Mouse (Mus musculus) forebrain, embryonic 13.5 days (tissue): ENCODE results near the gene Ncbp2. TPM values are rescaled to one million over a fixed set of nuclear protein-coding genes. Genes with fewer than 3 reads are reported as not detected.
A peak's percentile ranks its signal among the peaks of the same experiment; 100 is the strongest.

ENCODE experiments used
- ATAC-seq: fragments of 200-750 bp; cut with Nextera tagmentation; 2 replicates; pipeline ENCODE4 v1.8.0; 2017
- H3K27ac ChIP-seq: fragments of 300-500 bp; sonication (generic); 2 replicates; pipeline ENCODE4 v1.5.1; 2015; ENCODE audit warnings: inconsistent platforms, mild to moderate bottlenecking, moderate library complexity
- H3K27me3 ChIP-seq: fragments of 300-500 bp; sonication (generic); 2 replicates; pipeline ENCODE4 v1.6.1; 2015; ENCODE audit warnings: mild to moderate bottlenecking, inconsistent platforms
- H3K36me3 ChIP-seq: fragments of 300-500 bp; sonication (generic); 2 replicates; pipeline ENCODE4 v1.6.1; 2015; ENCODE audit warnings: mild to moderate bottlenecking, inconsistent platforms; ENCODE audit not compliant: poor library complexity, severe bottlenecking
- H3K4me1 ChIP-seq: fragments of 300-500 bp; sonication (generic); 2 replicates; pipeline ENCODE4 v1.6.1; 2015; ENCODE audit warnings: inconsistent platforms
- H3K4me2 ChIP-seq: fragments of 300-500 bp; sonication (generic); 2 replicates; pipeline ENCODE4 v1.6.1; 2015; ENCODE audit warnings: inconsistent platforms, mild to moderate bottlenecking, moderate library complexity
- H3K4me3 ChIP-seq: fragments of 300-500 bp; sonication (generic); 2 replicates; pipeline ENCODE4 v1.5.1; 2015; ENCODE audit warnings: mild to moderate bottlenecking, inconsistent platforms
- H3K9ac ChIP-seq: fragments of 300-500 bp; sonication (generic); 2 replicates; pipeline ENCODE4 v1.6.1; 2015; ENCODE audit warnings: mild to moderate bottlenecking, inconsistent platforms
- H3K9me3 ChIP-seq: fragments of 300-500 bp; sonication (generic); replicated peaks from 2 replicates; pipeline ENCODE4 v1.6.1; 2016; ENCODE audit warnings: inconsistent platforms
- WGBS: fragments of 180-500 bp; shearing (Covaris S2); methylation state at CpG from one replicate; pipeline ENCODE4 v1.1.7; 2015; 5-methylcytosine and 5-hydroxymethylcytosine counted together
- polyA plus RNA-seq: library from polyadenylated mRNA; unstranded; fragments of >200 nt; fragmentation: Nextera tagmentation; extraction: Ambion mirVana; gene quantifications from 2 replicates; pipeline ENCODE4 v1.2.1, GENCODE M21; 2015

Ncbp2 gene
- 121 TPM in 2 replicates for polyA plus RNA-seq

GRCm38 (mm10) chr16:31948345-31948774, at the start of gene Ncbp2, which contains the start of gene 0610012G03Rik:
Gene Ncbp2 (plus strand): TSS chr16:31948513.
Gene 0610012G03Rik (minus strand): TSS chr16:31948494.
- Histone ChIP-seq H3K4me2 (peak within 1 kb of the TSS; percentile 91), H3K9ac (peak within 1 kb of the TSS; percentile 90), H3K36me3 (peaks cover 33% of the 10 kb centered on the region), H3K27ac (peak within 1 kb of the TSS; percentile 91), H3K4me3 (peak within 1 kb of the TSS; percentile 94), H3K9me3 (no peaks in the 10 kb centered on the region), H3K4me1 (peaks cover 50% of the 10 kb centered on the region), H3K27me3 (no peaks in the 10 kb centered on the region)
- under 1% methylated on average over 52 of the region's 55 CpGs for WGBS
- ATAC-seq = peak; percentile 96

DNA sequence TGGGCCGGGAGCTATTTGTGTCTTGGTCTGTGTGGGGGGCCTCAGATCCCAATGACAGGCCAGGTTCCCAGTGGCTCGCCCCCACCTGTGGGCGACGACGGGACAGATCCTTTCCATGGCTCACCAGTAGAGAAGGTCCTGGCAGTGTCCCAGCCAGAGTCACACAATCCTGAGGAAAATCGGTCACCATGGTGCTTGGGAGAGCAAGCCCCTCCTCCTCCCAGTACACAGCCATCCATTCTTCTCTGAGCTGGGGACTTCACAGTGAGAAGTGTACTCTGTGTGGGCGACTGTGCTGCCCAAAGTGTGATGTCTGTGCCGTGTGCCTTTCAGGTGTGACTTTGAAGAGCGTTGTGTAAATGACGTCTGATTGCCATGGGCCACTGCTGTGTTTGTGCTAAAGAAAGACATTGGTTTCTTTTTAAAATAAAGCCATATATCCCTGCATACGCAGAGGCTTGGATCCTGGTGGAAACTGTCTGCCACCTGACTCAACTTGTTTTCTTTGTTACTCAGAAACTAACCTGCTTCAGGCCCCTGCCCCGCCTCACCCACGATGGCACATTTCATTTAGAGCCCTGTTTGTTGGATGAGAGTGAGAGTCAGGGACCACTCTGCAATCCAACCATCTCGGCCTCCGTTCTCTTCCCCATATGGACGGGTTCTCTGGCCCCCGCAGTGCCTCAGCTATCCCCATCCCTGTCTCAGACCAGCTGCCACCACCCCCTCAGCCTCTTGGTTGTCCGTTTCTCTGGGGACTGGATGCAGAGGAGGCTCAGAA, 49.6 kb upstream of the Ncbp2 start:
- H3K27me3 ChIP-seq = no peaks in the 10 kb centered on the region

GRCm38 (mm10) chr16:31901886-31902285, 46.4 kb upstream of the Ncbp2 start:
- WGBS = 93% methylated on average over 1 of the region's 1 CpGs
- H3K36me3 ChIP-seq = no peaks in the 10 kb centered on the region
- H3K4me1 ChIP-seq = peaks cover 30% of the 10 kb centered on the region
- H3K4me3 ChIP-seq = no peak overlapping the region
- no peak overlapping the region for H3K27ac ChIP-seq
- H3K9ac ChIP-seq = no peak overlapping the region
- no peaks in the 10 kb centered on the region for H3K27me3 ChIP-seq
- no peak overlapping the region for H3K4me2 ChIP-seq
- ATAC-seq = no peak
- H3K9me3 ChIP-seq = no peaks in the 10 kb centered on the region

More for the DNA sequence above, 49.6 kb upstream of the Ncbp2 start:
- peak; percentile 68 for ATAC-seq
- Histone ChIP-seq H3K27ac (0 out of 2 replicates have a peak overlapping the region, but pooled peaks have one; percentile 12), H3K9ac (no peak overlapping the region), H3K4me1 (peaks cover 22% of the 10 kb centered on the region), H3K4me2 (no peak overlapping the region), H3K9me3 (no peaks in the 10 kb centered on the region), H3K4me3 (no peak overlapping the region), H3K36me3 (no peaks in the 10 kb centered on the region)
- WGBS = 78% methylated on average over 18 of the region's 18 CpGs

DNA sequence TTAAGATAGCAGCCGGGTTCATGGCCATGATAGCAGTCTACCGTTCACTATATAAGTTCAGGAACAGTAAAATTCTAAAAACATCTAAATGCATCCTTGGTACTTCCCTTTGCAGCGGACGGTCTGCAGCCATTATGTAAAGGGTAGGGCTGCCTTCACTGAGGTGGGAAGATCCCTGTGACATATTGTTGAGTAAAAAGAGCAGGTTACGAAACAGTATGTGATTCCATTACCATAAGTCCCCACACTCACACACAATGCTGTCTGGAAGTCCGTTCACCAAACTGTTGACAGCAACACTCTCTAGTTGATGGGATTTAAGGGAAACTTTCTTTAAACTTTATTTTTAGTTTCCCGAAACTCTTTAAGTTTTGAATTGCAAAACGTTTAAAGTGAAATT, 45.1 kb upstream of the Ncbp2 start:
- H3K4me2 ChIP-seq = no peak overlapping the region
- H3K9ac ChIP-seq = no peak overlapping the region
- no peak for ATAC-seq
- H3K4me3 ChIP-seq = no peak overlapping the region
- no peak overlapping the region for H3K27ac ChIP-seq
- no peaks in the 10 kb centered on the region for H3K9me3 ChIP-seq
- WGBS = 89% methylated on average over 8 of the region's 8 CpGs
- no peaks in the 10 kb centered on the region for H3K36me3 ChIP-seq
- H3K27me3 ChIP-seq = no peaks in the 10 kb centered on the region
- peaks cover 21% of the 10 kb centered on the region; the same call in 1 of the 2 replicates for H3K4me1 ChIP-seq

- no peaks in the 10 kb centered on the region for H3K9me3 ChIP-seq
- H3K36me3 ChIP-seq = no peaks in the 10 kb centered on the region
- no peak for ATAC-seq
- no peak overlapping the region for H3K4me3 ChIP-seq
- no peaks in the 10 kb centered on the region for H3K27me3 ChIP-seq
- no peak overlapping the region for H3K4me2 ChIP-seq
- H3K27ac ChIP-seq = no peak overlapping the region
- no peak overlapping the region for H3K9ac ChIP-seq
- 0 out of 2 replicates have a peak, but pooled peaks cover 13% of the 10 kb centered on the region for H3K4me1 ChIP-seq
- 81% methylated on average over 4 of the region's 4 CpGs for whole genome bisulfite sequencing
Observed at GRCm38 (mm10) chr16:31905331-31905730, 43.0 kb upstream of the Ncbp2 start.

- H3K4me2 ChIP-seq = peak overlapping the region; percentile 38
- no peak overlapping the region for H3K27ac ChIP-seq
- H3K36me3 ChIP-seq = no peaks in the 10 kb centered on the region
- H3K9me3 ChIP-seq = no peaks in the 10 kb centered on the region
- H3K27me3 ChIP-seq = no peaks in the 10 kb centered on the region
- H3K4me1 ChIP-seq = 0 out of 2 replicates have a peak, but pooled peaks cover 13% of the 10 kb centered on the region
- 40% methylated on average over 20 of the region's 20 CpGs for WGBS
- H3K9ac ChIP-seq = peak overlapping the region; percentile 12; the same call in 1 of the 2 replicates
- no peak overlapping the region for H3K4me3 ChIP-seq
- ATAC-seq = no peak
Observed at GRCm38 (mm10) chr16:31905891-31906825, 42.2 kb upstream of the Ncbp2 start.

- peak overlapping the region; percentile 38 for H3K4me2 ChIP-seq
- no peaks in the 10 kb centered on the region for H3K36me3 ChIP-seq
- H3K9ac ChIP-seq = no peak overlapping the region
- H3K4me1 ChIP-seq = 0 out of 2 replicates have a peak, but pooled peaks cover 13% of the 10 kb centered on the region
- no peak overlapping the region for H3K4me3 ChIP-seq
- no peak overlapping the region for H3K27ac ChIP-seq
- WGBS = 18% methylated on average over 9 of the region's 9 CpGs
- H3K9me3 ChIP-seq = no peaks in the 10 kb centered on the region
- no peak for ATAC-seq
- H3K27me3 ChIP-seq = no peaks in the 10 kb centered on the region
Observed at GRCm38 (mm10) chr16:31906896-31907295, 41.4 kb upstream of the Ncbp2 start.

DNA sequence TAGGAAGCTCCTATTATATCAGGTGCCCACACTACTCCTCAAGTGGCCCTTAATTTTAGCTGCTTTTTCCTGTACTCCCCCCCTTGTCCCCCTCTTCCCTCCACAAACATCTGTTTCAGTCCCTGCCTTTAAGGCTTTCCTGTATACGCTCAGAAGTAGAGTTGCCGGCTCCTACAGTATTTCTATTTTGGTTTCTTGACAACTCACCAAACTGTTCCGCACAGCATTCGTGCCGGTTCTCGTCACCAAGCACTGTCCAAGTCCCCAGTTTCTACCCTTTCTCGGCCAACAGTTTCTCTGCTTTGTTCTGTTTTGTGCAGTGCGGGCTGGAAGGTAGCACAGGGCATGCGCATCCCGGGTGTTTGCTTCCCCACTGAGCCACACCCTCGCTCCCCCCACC, 39.4 kb upstream of the Ncbp2 start:
- Histone ChIP-seq H3K9me3 (no peaks in the 10 kb centered on the region), H3K9ac (no peak overlapping the region), H3K27ac (no peak overlapping the region), H3K4me1 (0 out of 2 replicates have a peak, but pooled peaks cover 13% of the 10 kb centered on the region), H3K36me3 (no peaks in the 10 kb centered on the region), H3K4me2 (no peak overlapping the region), H3K4me3 (no peak overlapping the region), H3K27me3 (no peaks in the 10 kb centered on the region)
- no peak for ATAC-seq
- WGBS = 65% methylated on average over 11 of the region's 11 CpGs

DNA sequence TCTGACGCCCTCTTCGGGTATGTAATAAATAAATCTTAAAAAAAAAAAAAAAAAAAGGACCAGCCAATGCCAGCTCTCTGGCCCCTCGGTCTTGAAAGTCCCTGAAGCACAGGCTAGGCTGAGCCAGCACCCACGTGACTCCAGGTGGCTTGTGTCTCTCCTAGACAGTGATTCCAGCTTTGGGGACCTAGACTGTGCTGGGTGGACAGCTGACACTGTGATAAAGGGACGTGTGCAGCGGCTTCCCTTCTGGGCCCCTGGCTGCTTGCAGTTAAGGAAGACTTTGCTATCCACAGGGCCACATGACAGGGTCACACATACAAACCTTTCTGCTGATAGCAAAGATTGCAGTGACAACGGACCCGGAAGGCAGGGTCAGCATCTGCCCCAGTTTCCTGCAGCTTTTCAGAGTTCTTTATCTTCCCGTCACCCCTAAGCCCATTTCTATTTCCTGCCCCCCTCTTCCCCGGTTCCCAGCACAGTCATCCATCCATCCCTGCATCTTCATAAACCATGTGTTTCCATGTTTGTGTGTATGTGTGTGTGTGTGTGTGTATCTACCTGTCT, 37.9 kb upstream of the Ncbp2 start:
- Histone ChIP-seq H3K27me3 (no peaks in the 10 kb centered on the region), H3K36me3 (no peaks in the 10 kb centered on the region), H3K4me2 (no peak overlapping the region), H3K27ac (no peak overlapping the region), H3K9me3 (no peaks in the 10 kb centered on the region), H3K4me1 (0 out of 2 replicates have a peak, but pooled peaks cover 13% of the 10 kb centered on the region), H3K4me3 (no peak overlapping the region), H3K9ac (no peak overlapping the region)
- no peak for ATAC-seq
- WGBS = 81% methylated on average over 10 of the region's 10 CpGs

DNA sequence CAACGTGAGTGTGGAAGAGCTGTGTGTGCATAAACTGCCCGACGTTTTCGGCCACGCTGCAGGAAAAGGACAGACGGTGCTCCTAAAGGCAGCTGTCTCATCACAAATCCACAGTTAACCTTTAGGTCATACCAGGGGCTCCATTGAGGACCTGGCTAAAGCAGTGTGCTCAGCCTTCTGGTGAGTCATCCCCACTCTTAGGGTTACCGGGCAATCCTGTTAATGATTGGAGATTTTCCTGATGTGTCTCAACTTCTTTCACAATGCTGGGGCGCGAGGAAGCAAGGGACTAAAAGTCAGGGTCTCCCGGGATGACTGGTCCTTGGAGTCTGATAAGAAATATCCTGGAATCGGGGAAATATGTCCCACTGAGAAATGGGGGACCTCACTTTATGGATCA, 30.5 kb upstream of the Ncbp2 start:
- no peak overlapping the region for H3K27ac ChIP-seq
- H3K4me1 ChIP-seq = no peaks in the 10 kb centered on the region
- H3K4me3 ChIP-seq = no peak overlapping the region
- 83% methylated on average over 11 of the region's 11 CpGs for WGBS
- H3K27me3 ChIP-seq = no peaks in the 10 kb centered on the region
- H3K4me2 ChIP-seq = no peak overlapping the region
- no peaks in the 10 kb centered on the region for H3K9me3 ChIP-seq
- no peak for ATAC-seq
- no peaks in the 10 kb centered on the region for H3K36me3 ChIP-seq
- H3K9ac ChIP-seq = no peak overlapping the region

- WGBS = 6% methylated on average over 14 of the region's 14 CpGs
- no peaks in the 10 kb centered on the region for H3K4me1 ChIP-seq
- H3K4me2 ChIP-seq = peak overlapping the region; percentile 23; the same call in 1 of the 2 replicates
- no peaks in the 10 kb centered on the region for H3K9me3 ChIP-seq
- H3K9ac ChIP-seq = no peak overlapping the region
- peak; percentile 72 for ATAC-seq
- no peak overlapping the region for H3K27ac ChIP-seq
- no peaks in the 10 kb centered on the region for H3K27me3 ChIP-seq
- no peak overlapping the region for H3K4me3 ChIP-seq
- H3K36me3 ChIP-seq = no peaks in the 10 kb centered on the region
Observed at GRCm38 (mm10) chr16:31918248-31918724, 30.0 kb upstream of the Ncbp2 start.
